Mouse (Mus musculus): ENCODE results near the gene Galk1.

DNA sequence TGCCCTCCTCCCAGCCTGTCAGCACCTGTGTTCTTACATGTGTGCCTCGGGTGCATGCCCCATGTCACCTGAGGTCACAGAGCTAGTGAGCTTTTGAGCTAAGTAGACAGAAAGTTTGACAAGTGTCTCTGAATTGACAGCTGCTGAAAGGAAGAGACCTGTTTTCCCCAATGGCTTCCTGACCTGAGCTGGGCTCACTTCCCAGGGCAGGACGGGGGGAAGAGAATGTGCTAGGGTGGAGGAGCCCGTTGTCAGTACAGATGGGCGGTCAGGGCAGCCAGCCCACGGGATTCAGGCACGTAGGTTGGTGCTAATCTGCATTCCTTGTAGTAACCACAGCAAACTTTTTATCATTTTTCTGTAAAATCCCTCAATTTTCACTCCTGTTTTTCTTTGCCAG lies 28.1 kb upstream of the Galk1 start:
- TF ChIP-seq GATA1 (IDR thresholded peaks at IDR 0.05; ENCODE audit: borderline replicate concordance, low read length) (no peak), FLI1 (IDR thresholded peaks at IDR 0.05; ENCODE audit: low read length) (no peak)
